Mouse (Mus musculus) lung, embryonic 16.5 days (tissue): Measurements from ENCODE around the gene Pithd1. TPM values are rescaled to one million over a fixed set of nuclear protein-coding genes. Genes with fewer than 3 reads are reported as not detected.

Experiments used
- ATAC-seq: fragments of 200-750 bp; cut with Nextera tagmentation; 2 replicates; pipeline ENCODE4 v1.8.0; 2017; ENCODE audit warnings: low read depth, mild to moderate bottlenecking, moderate library complexity
- H3K27ac ChIP-seq: fragments of 300-500 bp; sonication (generic); 2 replicates; pipeline ENCODE4 v1.5.1; 2014; ENCODE audit warnings: mild to moderate bottlenecking, control low read depth, low read length
- H3K27me3 ChIP-seq: fragments of 300-500 bp; sonication (generic); 2 replicates; pipeline ENCODE4 v1.6.1; 2014; ENCODE audit warnings: low read depth, low read length, mixed read lengths; ENCODE audit not compliant: control insufficient read depth, insufficient read depth
- H3K36me3 ChIP-seq: fragments of 300-500 bp; sonication (generic); 2 replicates; pipeline ENCODE4 v1.6.1; 2014; ENCODE audit warnings: low read length; ENCODE audit not compliant: control insufficient read depth, insufficient read depth
- H3K4me1 ChIP-seq: fragments of 300-500 bp; sonication (generic); replicated peaks from 2 replicates; pipeline ENCODE4 v1.6.1; 2014; ENCODE audit warnings: low read length, mixed read lengths; ENCODE audit not compliant: control insufficient read depth, insufficient read depth
- H3K4me2 ChIP-seq: fragments of 300-500 bp; sonication (generic); 2 replicates; pipeline ENCODE4 v1.6.1; 2014; ENCODE audit warnings: low read depth, low read length, control low read depth
- H3K4me3 ChIP-seq: fragments of 300-500 bp; sonication (generic); 2 replicates; pipeline ENCODE4 v1.5.1; 2014; ENCODE audit warnings: mild to moderate bottlenecking, low read length, control low read depth
- H3K9ac ChIP-seq: fragments of 300-500 bp; sonication (generic); 2 replicates; pipeline ENCODE4 v1.6.1; 2014; ENCODE audit warnings: low read length, control low read depth
- H3K9me3 ChIP-seq: fragments of 300-500 bp; sonication (generic); 2 replicates; pipeline ENCODE4 v1.6.1; 2016; ENCODE audit warnings: low read length; ENCODE audit not compliant: control insufficient read depth
- WGBS: fragments of 180-500 bp; shearing (Covaris S2); extraction: QIAGEN DNeasy Blood & Tissue Kit; methylation state at CpG from one replicate; pipeline ENCODE4 v1.1.7; 2014; 5-methylcytosine and 5-hydroxymethylcytosine counted together
- polyA plus RNA-seq: library from polyadenylated mRNA; unstranded; fragments of >200 nt; fragmentation: Nextera tagmentation; extraction: Ambion mirVana; gene quantifications from 2 replicates; pipeline ENCODE4 v1.2.1, GENCODE M21; 2015

The Pithd1 gene
- polyA plus RNA-seq, 1 experiment from 2014 or later: 49.3 TPM

DNA sequence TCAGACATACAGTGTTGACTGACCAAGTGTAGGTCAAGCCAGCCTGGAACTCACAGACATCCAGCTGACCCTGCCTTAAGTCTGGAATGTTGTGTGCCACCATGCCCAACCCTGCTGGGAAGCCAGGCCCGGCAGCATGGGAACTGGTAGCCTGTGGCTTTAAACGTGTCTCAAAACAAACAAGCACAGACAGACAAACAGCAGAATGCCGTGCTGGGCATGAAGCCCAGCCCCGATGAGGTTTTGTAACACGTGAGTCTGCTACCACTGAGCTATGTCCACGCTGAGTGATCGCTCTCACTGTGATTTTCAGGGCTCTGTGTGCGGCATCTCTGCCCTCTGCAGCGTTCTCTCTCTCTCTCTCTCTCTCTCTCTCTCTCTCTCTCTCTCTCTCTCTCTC lies 31.2 kb downstream of the Pithd1 start:
- H3K4me3 ChIP-seq: no peak overlapping the region
- no peaks in the 10 kb centered on the region for H3K27me3 ChIP-seq
- peaks cover 20% of the 10 kb centered on the region for H3K36me3 ChIP-seq
- 81% methylated on average over 9 of the region's 9 CpGs for WGBS
- no peaks in the 10 kb centered on the region for H3K4me1 ChIP-seq
- H3K9me3 ChIP-seq: peaks cover 5% of the 10 kb centered on the region
- H3K9ac ChIP-seq: no peak overlapping the region
- H3K4me2 ChIP-seq: no peak overlapping the region
- ATAC-seq: no peak
- H3K27ac ChIP-seq: no peak overlapping the region

DNA sequence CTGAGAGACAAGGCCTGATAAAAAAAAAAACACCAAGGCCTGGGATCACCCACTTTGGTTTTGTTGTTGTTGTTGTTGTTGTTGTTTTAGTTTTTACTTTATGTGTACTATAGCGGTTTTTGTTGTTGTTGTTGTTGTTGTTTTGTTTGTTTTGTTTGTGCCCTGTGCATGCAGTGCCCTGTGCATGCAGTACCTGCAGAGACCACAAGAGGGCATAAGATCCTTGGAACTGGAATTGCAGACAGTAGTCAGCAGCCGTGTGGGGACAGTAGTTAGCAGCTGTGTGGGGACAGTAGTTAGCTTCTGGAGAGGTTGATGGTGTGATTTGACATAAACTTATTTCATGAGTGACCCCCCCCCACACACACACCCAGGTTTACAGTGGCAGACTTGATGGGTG lies 32.8 kb downstream of the Pithd1 start:
- Histone ChIP-seq H3K4me2 (no peak overlapping the region), H3K27ac (no peak overlapping the region), H3K36me3 (peaks cover 17% of the 10 kb centered on the region), H3K4me1 (0 out of 2 replicates have a peak, but pooled peaks cover 3% of the 10 kb centered on the region), H3K9me3 (peaks cover 5% of the 10 kb centered on the region), H3K27me3 (no peaks in the 10 kb centered on the region), H3K9ac (no peak overlapping the region), H3K4me3 (no peak overlapping the region)
- 11% methylated on average over 2 of the region's 2 CpGs for WGBS
- peak; percentile 48; the same call in 1 of the 2 replicates for ATAC-seq

DNA sequence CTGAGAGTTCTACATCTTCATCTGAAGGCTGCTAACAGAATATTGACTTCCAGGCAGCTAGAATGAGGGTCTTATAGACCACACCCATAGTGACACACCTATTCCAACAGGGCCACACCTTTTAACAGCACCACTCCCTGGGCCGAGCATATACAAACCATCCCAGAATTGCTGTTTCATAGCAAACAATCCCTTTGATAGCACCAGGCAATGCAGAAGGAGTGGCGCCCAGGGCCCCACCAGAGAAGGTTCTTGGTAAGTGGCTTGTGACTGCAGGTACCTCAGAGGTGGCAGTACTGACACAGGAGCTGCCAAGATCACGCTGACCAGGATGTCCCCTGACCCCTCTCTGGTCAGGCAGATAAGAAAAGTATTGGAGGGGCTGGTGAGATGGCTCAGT lies 33.9 kb downstream of the Pithd1 start:
- Histone ChIP-seq H3K4me3 (no peak overlapping the region), H3K9ac (no peak overlapping the region), H3K4me2 (no peak overlapping the region), H3K27ac (no peak overlapping the region), H3K4me1 (0 out of 2 replicates have a peak, but pooled peaks cover 3% of the 10 kb centered on the region), H3K27me3 (no peaks in the 10 kb centered on the region), H3K36me3 (peaks cover 13% of the 10 kb centered on the region), H3K9me3 (peaks cover 5% of the 10 kb centered on the region)
- 78% methylated on average over 3 of the region's 3 CpGs for WGBS
- ATAC-seq: no peak

DNA sequence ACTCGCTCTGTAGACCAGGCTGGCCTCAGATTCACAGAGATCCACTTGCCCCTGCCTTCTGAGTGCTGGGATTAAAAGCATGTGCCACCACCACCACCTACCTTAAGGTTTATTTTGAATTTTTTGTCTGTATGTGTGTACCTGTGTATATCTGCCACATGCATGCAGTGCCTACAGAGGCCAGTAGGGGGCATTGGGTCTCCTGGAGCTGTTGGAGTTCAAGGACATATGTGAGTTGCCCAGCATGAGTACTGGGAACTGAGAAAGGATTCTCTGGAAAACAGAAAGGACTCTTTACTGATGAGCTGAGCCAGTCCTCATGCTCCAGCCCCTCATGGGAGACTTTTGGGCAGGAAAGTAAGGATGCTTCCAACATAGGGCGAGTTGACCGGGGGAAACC lies 35.6 kb downstream of the Pithd1 start:
- Histone ChIP-seq H3K9ac (no peak overlapping the region), H3K9me3 (peaks cover 5% of the 10 kb centered on the region), H3K4me3 (no peak overlapping the region), H3K27ac (no peak overlapping the region), H3K27me3 (no peaks in the 10 kb centered on the region), H3K4me2 (no peak overlapping the region), H3K36me3 (peaks cover 13% of the 10 kb centered on the region), H3K4me1 (0 out of 2 replicates have a peak, but pooled peaks cover 7% of the 10 kb centered on the region)
- no peak for ATAC-seq
- WGBS: 90% methylated on average over 3 of the region's 3 CpGs

- no peak overlapping the region for H3K4me2 ChIP-seq
- no peak overlapping the region for H3K27ac ChIP-seq
- H3K27me3 ChIP-seq: no peaks in the 10 kb centered on the region
- peaks cover 12% of the 10 kb centered on the region; the same call in 1 of the 2 replicates for H3K4me1 ChIP-seq
- peaks cover 11% of the 10 kb centered on the region for H3K36me3 ChIP-seq
- H3K4me3 ChIP-seq: no peak overlapping the region
- peaks cover 5% of the 10 kb centered on the region for H3K9me3 ChIP-seq
- H3K9ac ChIP-seq: no peak overlapping the region
- WGBS: 69% methylated on average over 6 of the region's 6 CpGs
- no peak for ATAC-seq
Observed at GRCm38 (mm10) chr4:135950365-135950764, 36.7 kb downstream of the Pithd1 start.

- Histone ChIP-seq H3K36me3 (peaks cover 11% of the 10 kb centered on the region), H3K27me3 (no peaks in the 10 kb centered on the region), H3K9me3 (peaks cover 5% of the 10 kb centered on the region), H3K4me3 (no peak overlapping the region), H3K9ac (no peak overlapping the region), H3K4me2 (no peak overlapping the region), H3K4me1 (peaks cover 12% of the 10 kb centered on the region; the same call in 1 of the 2 replicates), H3K27ac (no peak overlapping the region)
- ATAC-seq: no peak
- WGBS: 45% methylated on average over 6 of the region's 6 CpGs
Observed at GRCm38 (mm10) chr4:135949911-135950310, 37.2 kb downstream of the Pithd1 start.

DNA sequence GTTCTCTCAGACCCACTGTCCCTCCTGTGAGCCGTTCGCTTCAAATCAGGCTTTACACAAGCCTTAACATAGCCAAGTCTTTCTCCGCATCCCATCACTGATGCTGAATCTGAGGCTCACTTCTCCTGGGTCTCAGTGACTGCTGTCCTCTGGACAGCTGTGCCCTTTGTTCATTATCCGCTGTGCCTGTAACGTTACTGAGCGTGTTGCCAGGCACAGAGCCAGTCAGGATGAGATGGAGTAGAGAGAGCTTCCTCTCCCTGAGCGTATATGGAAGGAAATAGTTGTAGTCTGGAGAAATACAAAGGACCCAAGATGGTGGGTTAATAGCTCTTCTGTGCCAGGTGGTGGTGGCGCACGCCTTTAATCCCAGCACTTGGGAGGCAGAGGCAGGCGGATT lies 37.6 kb downstream of the Pithd1 start:
- H3K4me3 ChIP-seq: no peak overlapping the region
- H3K4me1 ChIP-seq: peaks cover 12% of the 10 kb centered on the region; the same call in 1 of the 2 replicates
- H3K36me3 ChIP-seq: peaks cover 11% of the 10 kb centered on the region
- H3K9ac ChIP-seq: no peak overlapping the region
- no peaks in the 10 kb centered on the region for H3K27me3 ChIP-seq
- H3K4me2 ChIP-seq: no peak overlapping the region
- peaks cover 5% of the 10 kb centered on the region for H3K9me3 ChIP-seq
- WGBS: 71% methylated on average over 10 of the region's 10 CpGs
- H3K27ac ChIP-seq: no peak overlapping the region; the same call in 1 of the 2 replicates
- ATAC-seq: no peak

GRCm38 (mm10) chr4:135948142-135948541 lies 38.9 kb downstream of the Pithd1 start:
- WGBS: 80% methylated on average over 8 of the region's 8 CpGs
- Histone ChIP-seq H3K36me3 (peaks cover 11% of the 10 kb centered on the region), H3K27ac (no peak overlapping the region), H3K9ac (no peak overlapping the region), H3K27me3 (no peaks in the 10 kb centered on the region), H3K4me1 (peaks cover 12% of the 10 kb centered on the region; the same call in 1 of the 2 replicates), H3K4me3 (no peak overlapping the region), H3K4me2 (no peak overlapping the region), H3K9me3 (peaks cover 5% of the 10 kb centered on the region)
- ATAC-seq: no peak

- Histone ChIP-seq H3K9me3 (peaks cover 5% of the 10 kb centered on the region), H3K4me2 (peak overlapping the region; percentile 80), H3K36me3 (peaks cover 10% of the 10 kb centered on the region), H3K9ac (peak overlapping the region; percentile 87), H3K4me3 (peak overlapping the region; percentile 92), H3K4me1 (peaks cover 12% of the 10 kb centered on the region; the same call in 1 of the 2 replicates), H3K27ac (peak overlapping the region; percentile 62), H3K27me3 (no peaks in the 10 kb centered on the region)
- peak; percentile 43 for ATAC-seq
- under 1% methylated on average over 28 of the region's 28 CpGs for WGBS
Observed at GRCm38 (mm10) chr4:135946659-135947301, 40.3 kb downstream of the Pithd1 start.
